Mouse (Mus musculus) lung, postnatal 0 days (tissue): ENCODE measurements around the gene Clhc1. TPM values are rescaled to one million over a fixed set of nuclear protein-coding genes. Genes with fewer than 3 reads are reported as not detected.

Source experiments
- ATAC-seq: fragments of 200-750 bp; cut with Nextera tagmentation; 2 replicates; pipeline ENCODE4 v1.8.0; 2017; ENCODE audit warnings: moderate library complexity
- DNase-seq: peaks from one replicate; pipeline ENCODE4 v3.0.0-alpha.2; 2016; ENCODE audit warnings: low spot score
- H3K27ac ChIP-seq: fragments of 300-500 bp; sonication (generic); 2 replicates; pipeline ENCODE4 v1.5.1; 2014; ENCODE audit warnings: antibody characterized with exemption, mild to moderate bottlenecking, low read length, mixed read lengths
- H3K27me3 ChIP-seq: fragments of 300-500 bp; sonication (generic); replicated peaks from 2 replicates; pipeline ENCODE4 v1.6.1; 2014; ENCODE audit warnings: low read length, mixed read lengths; ENCODE audit not compliant: insufficient read depth
- H3K36me3 ChIP-seq: fragments of 300-500 bp; sonication (generic); 2 replicates; pipeline ENCODE4 v1.6.1; 2014; ENCODE audit warnings: low read length, mixed read lengths; ENCODE audit not compliant: insufficient read depth
- H3K4me1 ChIP-seq: fragments of 300-500 bp; sonication (generic); 2 replicates; pipeline ENCODE4 v1.6.1; 2014; ENCODE audit warnings: antibody characterized with exemption, low read depth, low read length, mixed read lengths; ENCODE audit not compliant: insufficient read depth
- H3K4me2 ChIP-seq: fragments of 300-500 bp; sonication (generic); replicated peaks from 2 replicates; pipeline ENCODE4 v1.6.1; 2014; ENCODE audit warnings: low read depth, mild to moderate bottlenecking, low read length, moderate library complexity, mixed read lengths
- H3K4me3 ChIP-seq: fragments of 300-500 bp; sonication (generic); 2 replicates; pipeline ENCODE4 v1.5.1; 2014; ENCODE audit warnings: low read depth, low read length
- H3K9ac ChIP-seq: fragments of 300-500 bp; sonication (generic); replicated peaks from 2 replicates; pipeline ENCODE4 v1.6.1; 2014; ENCODE audit warnings: low read depth, mild to moderate bottlenecking
- H3K9me3 ChIP-seq: fragments of 300-500 bp; sonication (generic); 2 replicates; pipeline ENCODE4 v1.6.1; 2016; ENCODE audit warnings: low read length, mixed read lengths
- CTCF ChIP-seq: IDR thresholded peaks from 2 replicates; pipeline ENCODE4 v1.5.1; 2016; ENCODE audit warnings: antibody characterized with exemption, mild to moderate bottlenecking
- EP300 ChIP-seq: IDR thresholded peaks from 2 replicates; pipeline ENCODE4 v1.6.1; 2016; ENCODE audit warnings: antibody characterized with exemption, mild to moderate bottlenecking, control low read depth
- WGBS: fragments of 180-500 bp; shearing (Covaris S2); extraction: QIAGEN DNeasy Blood & Tissue Kit; methylation state at CpG from one replicate; pipeline ENCODE4 v1.1.7; 2014; 5-methylcytosine and 5-hydroxymethylcytosine counted together
- polyA plus RNA-seq: library from polyadenylated mRNA; unstranded; fragments of >200 nt; fragmentation: Nextera tagmentation; extraction: Ambion mirVana; gene quantifications from 2 replicates; pipeline ENCODE4 v1.2.1, GENCODE M21; 2015

Clhc1 gene
- polyA plus RNA-seq, 1 experiment from 2014 or later: 0.10 TPM

GRCm38 (mm10) chr11:29563406-29563805 is 15.7 kb downstream of the Clhc1 start:
- Histone ChIP-seq H3K9me3 (no peaks in the 10 kb centered on the region), H3K4me1 (no peaks in the 10 kb centered on the region), H3K4me3 (no peak overlapping the region), H3K27ac (no peak overlapping the region), H3K4me2 (no peak overlapping the region), H3K36me3 (no peaks in the 10 kb centered on the region), H3K9ac (no peak overlapping the region), H3K27me3 (no peaks in the 10 kb centered on the region)
- TF ChIP-seq CTCF: no peak
- TF ChIP-seq EP300: no peak
- DNase-seq: no peak
- ATAC-seq: no peak
- WGBS: 82% methylated on average over 2 of the region's 2 CpGs

- no peaks in the 10 kb centered on the region for H3K9me3 ChIP-seq
- H3K9ac ChIP-seq: no peak overlapping the region
- DNase-seq (no peak), ATAC-seq (no peak)
- H3K27me3 ChIP-seq: no peaks in the 10 kb centered on the region
- no peaks in the 10 kb centered on the region for H3K4me1 ChIP-seq
- TF ChIP-seq CTCF (no peak), EP300 (no peak)
- H3K36me3 ChIP-seq: no peaks in the 10 kb centered on the region
- no peak overlapping the region for H3K4me2 ChIP-seq
- WGBS: 27% methylated on average over 3 of the region's 3 CpGs
- H3K4me3 ChIP-seq: no peak overlapping the region
- no peak overlapping the region for H3K27ac ChIP-seq
Observed at GRCm38 (mm10) chr11:29571536-29571935, 23.8 kb downstream of the Clhc1 start.

- Histone ChIP-seq H3K27ac (no peak overlapping the region), H3K4me1 (no peaks in the 10 kb centered on the region), H3K9ac (no peak overlapping the region), H3K4me3 (no peak overlapping the region), H3K4me2 (no peak overlapping the region), H3K9me3 (no peaks in the 10 kb centered on the region), H3K36me3 (no peaks in the 10 kb centered on the region), H3K27me3 (no peaks in the 10 kb centered on the region)
- WGBS: 59% methylated on average over 2 of the region's 2 CpGs
- DNase-seq (no peak), ATAC-seq (no peak)
- TF ChIP-seq EP300: no peak
- TF ChIP-seq CTCF: no peak
Observed at GRCm38 (mm10) chr11:29572656-29573055, 24.9 kb downstream of the Clhc1 start.

- H3K4me2 ChIP-seq: no peak overlapping the region
- no peak for DNase-seq
- TF ChIP-seq CTCF (peak; percentile 66), EP300 (no peak)
- H3K9ac ChIP-seq: no peak overlapping the region
- H3K36me3 ChIP-seq: no peaks in the 10 kb centered on the region
- no peaks in the 10 kb centered on the region for H3K27me3 ChIP-seq
- no peak overlapping the region for H3K27ac ChIP-seq
- H3K4me1 ChIP-seq: no peaks in the 10 kb centered on the region
- ATAC-seq: no peak
- H3K4me3 ChIP-seq: no peak overlapping the region
- no peaks in the 10 kb centered on the region for H3K9me3 ChIP-seq
Observed at GRCm38 (mm10) chr11:29579610-29580009, 31.9 kb downstream of the Clhc1 start.

GRCm38 (mm10) chr11:29595217-29595616 is 47.5 kb downstream of the Clhc1 start:
- no peaks in the 10 kb centered on the region for H3K9me3 ChIP-seq
- no peak for DNase-seq
- H3K36me3 ChIP-seq: no peaks in the 10 kb centered on the region
- no peak overlapping the region for H3K9ac ChIP-seq
- ATAC-seq: no peak
- H3K27me3 ChIP-seq: no peaks in the 10 kb centered on the region
- no peak overlapping the region for H3K4me2 ChIP-seq
- TF ChIP-seq CTCF: no peak
- no peak for TF ChIP-seq EP300
- H3K4me3 ChIP-seq: no peak overlapping the region
- no peak overlapping the region for H3K27ac ChIP-seq
- H3K4me1 ChIP-seq: no peaks in the 10 kb centered on the region

- ATAC-seq (no peak), DNase-seq (no peak)
- Histone ChIP-seq H3K9me3 (no peaks in the 10 kb centered on the region), H3K9ac (no peak overlapping the region), H3K27ac (no peak overlapping the region), H3K36me3 (no peaks in the 10 kb centered on the region), H3K27me3 (no peaks in the 10 kb centered on the region), H3K4me2 (no peak overlapping the region), H3K4me3 (no peak overlapping the region), H3K4me1 (no peaks in the 10 kb centered on the region)
- TF ChIP-seq CTCF: no peak
- no peak for TF ChIP-seq EP300
Observed at GRCm38 (mm10) chr11:29597159-29597558, 49.4 kb downstream of the Clhc1 start.

GRCm38 (mm10) chr11:29599000-29599399 is 51.2 kb downstream of the Clhc1 start:
- H3K4me1 ChIP-seq: no peaks in the 10 kb centered on the region
- DNase-seq: no peak
- H3K27me3 ChIP-seq: no peaks in the 10 kb centered on the region
- no peak overlapping the region for H3K4me2 ChIP-seq
- no peaks in the 10 kb centered on the region for H3K36me3 ChIP-seq
- ATAC-seq: no peak
- H3K9ac ChIP-seq: no peak overlapping the region
- TF ChIP-seq CTCF: no peak
- TF ChIP-seq EP300: no peak
- H3K27ac ChIP-seq: no peak overlapping the region
- H3K9me3 ChIP-seq: no peaks in the 10 kb centered on the region
- H3K4me3 ChIP-seq: no peak overlapping the region
